In genomic region chr6:37723337-37723736, GRCm38 (mm10) we compare ENCODE assay signal across 7 mouse cellular contexts.
DNase-seq lines count a peak whose midpoint lies in the region; ATAC-seq and TF ChIP-seq lines count a peak whose summit lies in the region.

No protein-coding gene starts in this region.

- H3K36me3 ChIP-seq in liver, embryonic 14.5 days (replicated peaks; ENCODE audit: control insufficient read depth, insufficient read depth, low read depth): no peaks in the 10 kb centered on the region
- H3K36me3 ChIP-seq in liver, embryonic 11.5 days (ENCODE audit: control insufficient read depth, insufficient read depth, low read length): no peaks in the 10 kb centered on the region
- no peaks in the 10 kb centered on the region for H3K36me3 ChIP-seq in embryonic facial prominence, embryonic 15.5 days
- H3K36me3 ChIP-seq in kidney, embryonic 14.5 days (ENCODE audit: control insufficient read depth, insufficient read depth, low read length): no peaks in the 10 kb centered on the region
- no peaks in the 10 kb centered on the region for H3K36me3 ChIP-seq in myocyte (ENCODE audit: control insufficient read depth, insufficient read depth)

- no peaks in the 10 kb centered on the region for H3K9me3 ChIP-seq in liver, embryonic 14.5 days (ENCODE audit: control insufficient read depth, low read length)
- no peaks in the 10 kb centered on the region for H3K9me3 ChIP-seq in liver, embryonic 11.5 days (ENCODE audit: control insufficient read depth, low read length)
- H3K9me3 ChIP-seq in embryonic facial prominence, embryonic 15.5 days (replicated peaks): no peaks in the 10 kb centered on the region
- H3K9me3 ChIP-seq in kidney, embryonic 14.5 days (ENCODE audit: control insufficient read depth, low read length): no peaks in the 10 kb centered on the region

- no peak for TF ChIP-seq POLR2A in myocyte (IDR thresholded peaks at IDR 0.05; ENCODE audit: insufficient read length, low read depth)

- no peak for TF ChIP-seq EP300 in liver, embryonic 14.5 days (IDR thresholded peaks at IDR 0.05; ENCODE audit: low read depth)

- H3K79me2 ChIP-seq in myocyte (ENCODE audit: control insufficient read depth, insufficient read depth): no peaks in the 10 kb centered on the region

- peak in 2 of 3 experiments; percentile 11 to 37 for DNase-seq in liver, embryonic 14.5 days (ENCODE audit: low read depth in 3 of 3, low spot score in 3 of 3)
- no peak for DNase-seq in liver, embryonic 11.5 days (ENCODE audit: low spot score)
- peak; percentile 67 for DNase-seq in adrenal gland, postnatal 14 days
- no peak for DNase-seq in spleen, adult 18-20 months

- no peak for TF ChIP-seq CTCF in liver, embryonic 14.5 days (IDR thresholded peaks at IDR 0.05; ENCODE audit: low read depth)

- H3K27me3 ChIP-seq in liver, embryonic 14.5 days (ENCODE audit: control insufficient read depth, insufficient read depth, low read length): no peaks in the 10 kb centered on the region
- H3K27me3 ChIP-seq in liver, embryonic 11.5 days (replicated peaks; ENCODE audit: control insufficient read depth, insufficient read depth, low read length): no peaks in the 10 kb centered on the region
- no peaks in the 10 kb centered on the region for H3K27me3 ChIP-seq in embryonic facial prominence, embryonic 15.5 days
- no peaks in the 10 kb centered on the region for H3K27me3 ChIP-seq in kidney, embryonic 14.5 days (ENCODE audit: control insufficient read depth, insufficient read depth, low read length)
- no peaks in the 10 kb centered on the region for H3K27me3 ChIP-seq in myocyte (ENCODE audit: control insufficient read depth, insufficient read depth, insufficient read length)

- no peaks in the 10 kb centered on the region for H3K4me1 ChIP-seq in liver, embryonic 14.5 days (replicated peaks; ENCODE audit: control insufficient read depth in 2 of 2, insufficient read depth in 2 of 2, low read length in 1 of 2)
- no peaks in the 10 kb centered on the region for H3K4me1 ChIP-seq in liver, embryonic 11.5 days (replicated peaks; ENCODE audit: control insufficient read depth, insufficient read depth, low read length)
- no peaks in the 10 kb centered on the region for H3K4me1 ChIP-seq in embryonic facial prominence, embryonic 15.5 days
- no peaks in the 10 kb centered on the region for H3K4me1 ChIP-seq in kidney, embryonic 14.5 days (ENCODE audit: control insufficient read depth, insufficient read depth, low read length)

- no peak overlapping the region for H3K4me2 ChIP-seq in liver, embryonic 14.5 days (ENCODE audit: low read depth)
- no peak overlapping the region for H3K4me2 ChIP-seq in liver, embryonic 11.5 days
- H3K4me2 ChIP-seq in embryonic facial prominence, embryonic 15.5 days (replicated peaks): no peak overlapping the region
- no peak overlapping the region for H3K4me2 ChIP-seq in kidney, embryonic 14.5 days (replicated peaks; ENCODE audit: low read depth, low read length)
- H3K4me2 ChIP-seq in myocyte (ENCODE audit: low read depth): no peak overlapping the region

- no peak overlapping the region for H3K9ac ChIP-seq in liver, embryonic 14.5 days (replicated peaks)
- H3K9ac ChIP-seq in liver, embryonic 11.5 days (ENCODE audit: low read depth, low read length): no peak overlapping the region
- no peak overlapping the region for H3K9ac ChIP-seq in embryonic facial prominence, embryonic 15.5 days
- H3K9ac ChIP-seq in kidney, embryonic 14.5 days (ENCODE audit: low read depth, low read length): no peak overlapping the region

- no peak overlapping the region for H3K4me3 ChIP-seq in liver, embryonic 14.5 days (ENCODE audit: insufficient read depth in 1 of 2, low read depth in 2 of 2, low read length in 2 of 2)
- H3K4me3 ChIP-seq in liver, embryonic 11.5 days (ENCODE audit: low read depth, low read length): no peak overlapping the region
- no peak overlapping the region for H3K4me3 ChIP-seq in embryonic facial prominence, embryonic 15.5 days (replicated peaks)
- H3K4me3 ChIP-seq in kidney, embryonic 14.5 days (ENCODE audit: low read length): no peak overlapping the region
- no peak overlapping the region for H3K4me3 ChIP-seq in myocyte

- H3K27ac ChIP-seq in liver, embryonic 14.5 days: no peak overlapping the region
- H3K27ac ChIP-seq in liver, embryonic 11.5 days (ENCODE audit: low read depth, low read length): no peak overlapping the region
- H3K27ac ChIP-seq in embryonic facial prominence, embryonic 15.5 days (replicated peaks): no peak overlapping the region
- H3K27ac ChIP-seq in kidney, embryonic 14.5 days (ENCODE audit: low read depth, low read length): peak overlapping the region; percentile 26; the same call in 1 of the 2 replicates

- no peak overlapping the region for H3ac ChIP-seq in myocyte (ENCODE audit: control insufficient read depth, insufficient read length)

- WGBS in liver, embryonic 14.5 days (ENCODE audit: insufficient replicate concordance): 31% methylated on average over 4 of the region's 4 CpGs
- 40% methylated on average over 4 of the region's 4 CpGs for WGBS in liver, embryonic 11.5 days
- WGBS in embryonic facial prominence, embryonic 15.5 days: 49% methylated on average over 4 of the region's 4 CpGs
- 62% methylated on average over 4 of the region's 4 CpGs for WGBS in kidney, embryonic 14.5 days

- ATAC-seq in liver, embryonic 14.5 days (ENCODE audit: insufficient read depth): no peak
- no peak for ATAC-seq in liver, embryonic 11.5 days (replicated peaks; ENCODE audit: low FRiP score)
- peak; percentile 43; the same call in 1 of the 2 replicates for ATAC-seq in embryonic facial prominence, embryonic 15.5 days (ENCODE audit: insufficient number of reproducible peaks, low FRiP score, low TSS enrichment, low read depth)
- peak; percentile 35; the same call in 1 of the 2 replicates for ATAC-seq in kidney, embryonic 14.5 days (ENCODE audit: low FRiP score, low TSS enrichment)

TF ChIP-seq in myocyte, 11 proteins besides CTCF, POLR2A, EP300 and RAD21:
- TF ChIP-seq CEBPB (IDR thresholded peaks at IDR 0.05; ENCODE audit: insufficient read depth, poor library complexity, severe bottlenecking): 0 out of 2 replicates have a peak, but pooled peaks have one; percentile 13
- TF ChIP-seq MAX (IDR thresholded peaks at IDR 0.05; ENCODE audit: low read depth): no peak

Comparison
In these comparisons a context has a peak if more than half of its experiments do, and no peak if none do; other contexts are left out.
1. DNase-seq: peak in liver, embryonic 14.5 days (2 of 3) and adrenal gland, postnatal 14 days (single experiment); none in liver, embryonic 11.5 days (single experiment) and spleen, adult 18-20 months (0 of 2).
2. ATAC-seq: peak in embryonic facial prominence, embryonic 15.5 days (single experiment) and kidney, embryonic 14.5 days (single experiment); none in liver, embryonic 14.5 days (single experiment) and liver, embryonic 11.5 days (single experiment).